Mouse (Mus musculus) limb, embryonic 13.5 days (tissue): ENCODE results near the gene B4galnt2. TPM values are rescaled to one million over a fixed set of nuclear protein-coding genes. Genes with fewer than 3 reads are reported as not detected.
A peak's percentile ranks its signal among the peaks of the same experiment; 100 is the strongest.

Experiments
- ATAC-seq: fragments of 200-750 bp; cut with Nextera tagmentation; 2 replicates; pipeline ENCODE4 v1.8.0; 2017; ENCODE audit warnings: low read depth, moderate number of reproducible peaks, moderate TSS enrichment; ENCODE audit not compliant: low FRiP score
- H3K27ac ChIP-seq: fragments of 300-500 bp; sonication (generic); 2 replicates; pipeline ENCODE4 v1.5.1; 2015; ENCODE audit warnings: inconsistent platforms, mild to moderate bottlenecking, moderate library complexity
- H3K27me3 ChIP-seq: fragments of 300-500 bp; sonication (generic); 2 replicates; pipeline ENCODE4 v1.6.1; 2015; ENCODE audit warnings: mild to moderate bottlenecking, inconsistent platforms
- H3K36me3 ChIP-seq: fragments of 300-500 bp; sonication (generic); 2 replicates; pipeline ENCODE4 v1.6.1; 2015; ENCODE audit warnings: inconsistent platforms, mild to moderate bottlenecking, moderate library complexity
- H3K4me1 ChIP-seq: fragments of 300-500 bp; sonication (generic); 2 replicates; pipeline ENCODE4 v1.6.1; 2015; ENCODE audit warnings: inconsistent platforms
- H3K4me2 ChIP-seq: fragments of 300-500 bp; sonication (generic); replicated peaks from 2 replicates; pipeline ENCODE4 v1.6.1; 2015; ENCODE audit warnings: inconsistent platforms, mild to moderate bottlenecking, moderate library complexity
- H3K4me3 ChIP-seq: fragments of 300-500 bp; sonication (generic); 2 replicates; pipeline ENCODE4 v1.5.1; 2015; ENCODE audit warnings: moderate library complexity, mild to moderate bottlenecking, inconsistent platforms
- H3K9ac ChIP-seq: fragments of 300-500 bp; sonication (generic); 2 replicates; pipeline ENCODE4 v1.6.1; 2015; ENCODE audit warnings: mild to moderate bottlenecking, inconsistent platforms
- H3K9me3 ChIP-seq: fragments of 300-500 bp; sonication (generic); 2 replicates; pipeline ENCODE4 v1.6.1; 2016; ENCODE audit warnings: inconsistent platforms
- WGBS: fragments of 180-500 bp; shearing (Covaris S2); methylation state at CpG from one replicate; pipeline ENCODE4 v1.1.7; 2015; 5-methylcytosine and 5-hydroxymethylcytosine counted together
- polyA plus RNA-seq: library from polyadenylated mRNA; unstranded; fragments of >200 nt; fragmentation: Nextera tagmentation; extraction: Ambion mirVana; gene quantifications from 2 replicates; pipeline ENCODE4 v1.2.1, GENCODE M21; 2015

The B4galnt2 gene
- polyA plus RNA-seq, 1 experiment from 2014 or later = 0.19 TPM

GRCm38 (mm10) chr11:95829526-95830050 lies 85.1 kb downstream of the B4galnt2 start:
- no peak overlapping the region for H3K9ac ChIP-seq
- no peak overlapping the region for H3K27ac ChIP-seq
- no peak for ATAC-seq
- H3K27me3 ChIP-seq = peaks cover 99% of the 10 kb centered on the region
- H3K36me3 ChIP-seq = no peaks in the 10 kb centered on the region
- H3K4me3 ChIP-seq = peak overlapping the region; percentile 38; the same call in 1 of the 2 replicates
- no peaks in the 10 kb centered on the region for H3K9me3 ChIP-seq
- 29% methylated on average over 4 of the region's 4 CpGs for WGBS
- H3K4me1 ChIP-seq = peaks cover 35% of the 10 kb centered on the region
- H3K4me2 ChIP-seq = peak overlapping the region; percentile 60; the same call in 1 of the 2 replicates

GRCm38 (mm10) chr11:95828181-95828964 lies 86.3 kb downstream of the B4galnt2 start:
- Histone ChIP-seq H3K27me3 (peaks cover 91% of the 10 kb centered on the region), H3K9ac (no peak overlapping the region), H3K4me3 (no peak overlapping the region), H3K9me3 (no peaks in the 10 kb centered on the region), H3K4me1 (peaks cover 26% of the 10 kb centered on the region), H3K27ac (no peak overlapping the region), H3K4me2 (no peak overlapping the region), H3K36me3 (no peaks in the 10 kb centered on the region)
- 77% methylated on average over 11 of the region's 11 CpGs for WGBS
- no peak for ATAC-seq

GRCm38 (mm10) chr11:95827464-95828085 lies 87.1 kb downstream of the B4galnt2 start:
- Histone ChIP-seq H3K27ac (no peak overlapping the region), H3K4me1 (peaks cover 25% of the 10 kb centered on the region), H3K9ac (no peak overlapping the region), H3K9me3 (no peaks in the 10 kb centered on the region), H3K4me3 (no peak overlapping the region), H3K27me3 (peaks cover 91% of the 10 kb centered on the region), H3K4me2 (no peak overlapping the region), H3K36me3 (no peaks in the 10 kb centered on the region)
- WGBS = 12% methylated on average over 3 of the region's 3 CpGs
- no peak for ATAC-seq

- WGBS = 29% methylated on average over 3 of the region's 3 CpGs
- Histone ChIP-seq H3K4me3 (no peak overlapping the region), H3K27me3 (peaks cover 87% of the 10 kb centered on the region), H3K27ac (no peak overlapping the region), H3K9me3 (no peaks in the 10 kb centered on the region), H3K9ac (no peak overlapping the region), H3K4me1 (peaks cover 25% of the 10 kb centered on the region), H3K36me3 (no peaks in the 10 kb centered on the region), H3K4me2 (no peak overlapping the region)
- no peak for ATAC-seq
Observed at GRCm38 (mm10) chr11:95827168-95827447, 87.6 kb downstream of the B4galnt2 start.

GRCm38 (mm10) chr11:95826317-95827167 lies 88.1 kb downstream of the B4galnt2 start:
- H3K4me3 ChIP-seq = no peak overlapping the region
- H3K4me1 ChIP-seq = peaks cover 25% of the 10 kb centered on the region
- ATAC-seq = no peak
- H3K9ac ChIP-seq = no peak overlapping the region
- no peak overlapping the region for H3K27ac ChIP-seq
- H3K36me3 ChIP-seq = no peaks in the 10 kb centered on the region
- H3K9me3 ChIP-seq = no peaks in the 10 kb centered on the region
- 53% methylated on average over 6 of the region's 6 CpGs for WGBS
- no peak overlapping the region for H3K4me2 ChIP-seq
- peaks cover 84% of the 10 kb centered on the region for H3K27me3 ChIP-seq

- Histone ChIP-seq H3K36me3 (no peaks in the 10 kb centered on the region), H3K27ac (no peak overlapping the region), H3K9me3 (no peaks in the 10 kb centered on the region), H3K27me3 (peaks cover 75% of the 10 kb centered on the region), H3K4me1 (peaks cover 15% of the 10 kb centered on the region), H3K4me2 (0 out of 2 replicates have a peak overlapping the region, but pooled peaks have one; percentile 98), H3K4me3 (no peak overlapping the region), H3K9ac (no peak overlapping the region)
- no peak for ATAC-seq
- WGBS = 60% methylated on average over 3 of the region's 3 CpGs
Observed at GRCm38 (mm10) chr11:95825625-95826024, 89.1 kb downstream of the B4galnt2 start.

- 2% methylated on average over 11 of the region's 11 CpGs for WGBS
- peak overlapping the region; percentile 98 for H3K4me2 ChIP-seq
- peak overlapping the region; percentile 63 for H3K4me3 ChIP-seq
- H3K36me3 ChIP-seq = no peaks in the 10 kb centered on the region
- peaks cover 67% of the 10 kb centered on the region for H3K27me3 ChIP-seq
- H3K27ac ChIP-seq = no peak overlapping the region
- no peaks in the 10 kb centered on the region for H3K9me3 ChIP-seq
- peaks cover 10% of the 10 kb centered on the region; the same call in 1 of the 2 replicates for H3K4me1 ChIP-seq
- ATAC-seq = no peak
- peak overlapping the region; percentile 71 for H3K9ac ChIP-seq
Observed at GRCm38 (mm10) chr11:95824877-95825243, 89.8 kb downstream of the B4galnt2 start.

GRCm38 (mm10) chr11:95824071-95824876 lies 90.4 kb downstream of the B4galnt2 start, which contains the start of gene Phospho1:
Gene Phospho1 (plus strand): TSS chr11:95824499.
- H3K4me3 ChIP-seq = peak within 1 kb of the TSS; percentile 63
- WGBS = under 1% methylated on average over 68 of the region's 78 CpGs
- H3K27me3 ChIP-seq = peaks cover 61% of the 10 kb centered on the region
- peak; percentile 97 for ATAC-seq
- peak within 1 kb of the TSS; percentile 98 for H3K4me2 ChIP-seq
- no peaks in the 10 kb centered on the region for H3K9me3 ChIP-seq
- H3K36me3 ChIP-seq = no peaks in the 10 kb centered on the region
- peaks cover 10% of the 10 kb centered on the region; the same call in 1 of the 2 replicates for H3K4me1 ChIP-seq
- H3K9ac ChIP-seq = peak within 1 kb of the TSS; percentile 71
- no peak within 1 kb of the TSS for H3K27ac ChIP-seq

GRCm38 (mm10) chr11:95822437-95822836 lies 92.3 kb downstream of the B4galnt2 start:
- 93% methylated on average over 4 of the region's 4 CpGs for WGBS
- Histone ChIP-seq H3K36me3 (no peaks in the 10 kb centered on the region), H3K4me1 (peaks cover 10% of the 10 kb centered on the region; the same call in 1 of the 2 replicates), H3K4me3 (no peak overlapping the region), H3K27me3 (peaks cover 44% of the 10 kb centered on the region), H3K9me3 (no peaks in the 10 kb centered on the region), H3K27ac (no peak overlapping the region), H3K9ac (no peak overlapping the region), H3K4me2 (no peak overlapping the region)
- no peak for ATAC-seq

- Histone ChIP-seq H3K36me3 (no peaks in the 10 kb centered on the region), H3K27me3 (peaks cover 35% of the 10 kb centered on the region), H3K4me3 (no peak overlapping the region), H3K4me2 (no peak overlapping the region), H3K27ac (no peak overlapping the region), H3K9me3 (0 out of 2 replicates have a peak, but pooled peaks cover under 1% of the 10 kb centered on the region), H3K4me1 (peaks cover 10% of the 10 kb centered on the region; the same call in 1 of the 2 replicates), H3K9ac (no peak overlapping the region; the same call in 1 of the 2 replicates)
- no peak for ATAC-seq
- WGBS = 81% methylated on average over 3 of the region's 3 CpGs
Observed at GRCm38 (mm10) chr11:95821511-95821910, 93.2 kb downstream of the B4galnt2 start.

GRCm38 (mm10) chr11:95819138-95819537 lies 95.6 kb downstream of the B4galnt2 start:
- WGBS = 72% methylated on average over 8 of the region's 8 CpGs
- H3K4me2 ChIP-seq = no peak overlapping the region

More at GRCm38 (mm10) chr11:95819138-95819537, 95.6 kb downstream of the B4galnt2 start:
- no peaks in the 10 kb centered on the region for H3K36me3 ChIP-seq
- peaks cover 2% of the 10 kb centered on the region; the same call in 1 of the 2 replicates for H3K4me1 ChIP-seq
- peaks cover 14% of the 10 kb centered on the region for H3K27me3 ChIP-seq
- peaks cover 5% of the 10 kb centered on the region; the same call in 1 of the 2 replicates for H3K9me3 ChIP-seq
- ATAC-seq = no peak
- H3K9ac ChIP-seq = no peak overlapping the region
- H3K4me3 ChIP-seq = no peak overlapping the region
- H3K27ac ChIP-seq = no peak overlapping the region
